Mouse (Mus musculus): ENCODE measurements around the gene Tmpo.
"Not testable (repeated sequence)": the region's sequence is repeated elsewhere in the genome, so short reads cannot be mapped to it uniquely, and the experiment has no call there.

Gene Tmpo

GRCm38 (mm10) chr10:91185721-91186120 is 4.6 kb upstream of the Tmpo start:
- no peak for DNase-seq (ENCODE audit: low read depth, low spot score)

- not testable (repeated sequence) for DNase-seq (ENCODE audit: low read depth, low spot score)
These were observed 3.8 kb upstream of the Tmpo start for GRCm38 (mm10) chr10:91184893-91185292.

GRCm38 (mm10) chr10:91183316-91183715 is 2.2 kb upstream of the Tmpo start:
- DNase-seq (ENCODE audit: low read depth, low spot score), result no peak

GRCm38 (mm10) chr10:91182291-91182990 is 1.3 kb upstream of the Tmpo start:
- no peak for DNase-seq (ENCODE audit: low read depth, low spot score)

GRCm38 (mm10) chr10:91181461-91182288 is 560 bp upstream of the Tmpo start:
- peak; percentile 90 for DNase-seq (ENCODE audit: low read depth, low spot score)

GRCm38 (mm10) chr10:91180301-91180700 is 814 bp downstream of the Tmpo start:
- no peak for DNase-seq (ENCODE audit: low read depth, low spot score)

GRCm38 (mm10) chr10:91179834-91180233 is 1.3 kb downstream of the Tmpo start:
- no peak for DNase-seq (ENCODE audit: low read depth, low spot score)

- DNase-seq (ENCODE audit: low read depth, low spot score), result no peak
These were observed 3.9 kb downstream of the Tmpo start for GRCm38 (mm10) chr10:91177201-91177600.

- DNase-seq (ENCODE audit: low read depth, low spot score), result no peak
These were observed 8.6 kb downstream of the Tmpo start for GRCm38 (mm10) chr10:91172329-91173100.

- no peak for DNase-seq (ENCODE audit: low read depth, low spot score)
These were observed 9.4 kb downstream of the Tmpo start for GRCm38 (mm10) chr10:91171455-91172328.

- DNase-seq (ENCODE audit: low read depth, low spot score), result no peak
These were observed 10.1 kb downstream of the Tmpo start for GRCm38 (mm10) chr10:91171041-91171440.

GRCm38 (mm10) chr10:91170143-91170941 is 10.8 kb downstream of the Tmpo start:
- peak; percentile 73 for DNase-seq (ENCODE audit: low read depth, low spot score)

GRCm38 (mm10) chr10:91169414-91170065 is 11.6 kb downstream of the Tmpo start:
- no peak for DNase-seq (ENCODE audit: low read depth, low spot score)

- no peak for DNase-seq (ENCODE audit: low read depth, low spot score)
These were observed 13.8 kb downstream of the Tmpo start for GRCm38 (mm10) chr10:91167352-91167751.

- no peak for DNase-seq (ENCODE audit: low read depth, low spot score)
These were observed 14.2 kb downstream of the Tmpo start for GRCm38 (mm10) chr10:91166890-91167289.

- no peak for DNase-seq (ENCODE audit: low read depth, low spot score)
These were observed 15.3 kb downstream of the Tmpo start for GRCm38 (mm10) chr10:91165850-91166249.

GRCm38 (mm10) chr10:91164491-91164890 is 16.6 kb downstream of the Tmpo start:
- DNase-seq (ENCODE audit: low read depth, low spot score), result no peak

GRCm38 (mm10) chr10:91162511-91163163 is 18.5 kb downstream of the Tmpo start:
- DNase-seq (ENCODE audit: low read depth, low spot score), result no peak

- no peak for DNase-seq (ENCODE audit: low read depth, low spot score)
These were observed 19.0 kb downstream of the Tmpo start for GRCm38 (mm10) chr10:91162077-91162476.

Measured in telencephalon, adult 2 months (tissue).